Mouse (Mus musculus) skeletal muscle tissue, adult 2 months (tissue): Measurements from ENCODE around the gene Unc50.
A peak's percentile ranks its signal among the peaks of the same experiment; 100 is the strongest.

Source experiments
- DNase-seq: peaks from one replicate; pipeline ENCODE4 v3.0.0-alpha.2; 2012; ENCODE audit warnings: low read depth, low spot score

Unc50 gene

DNA sequence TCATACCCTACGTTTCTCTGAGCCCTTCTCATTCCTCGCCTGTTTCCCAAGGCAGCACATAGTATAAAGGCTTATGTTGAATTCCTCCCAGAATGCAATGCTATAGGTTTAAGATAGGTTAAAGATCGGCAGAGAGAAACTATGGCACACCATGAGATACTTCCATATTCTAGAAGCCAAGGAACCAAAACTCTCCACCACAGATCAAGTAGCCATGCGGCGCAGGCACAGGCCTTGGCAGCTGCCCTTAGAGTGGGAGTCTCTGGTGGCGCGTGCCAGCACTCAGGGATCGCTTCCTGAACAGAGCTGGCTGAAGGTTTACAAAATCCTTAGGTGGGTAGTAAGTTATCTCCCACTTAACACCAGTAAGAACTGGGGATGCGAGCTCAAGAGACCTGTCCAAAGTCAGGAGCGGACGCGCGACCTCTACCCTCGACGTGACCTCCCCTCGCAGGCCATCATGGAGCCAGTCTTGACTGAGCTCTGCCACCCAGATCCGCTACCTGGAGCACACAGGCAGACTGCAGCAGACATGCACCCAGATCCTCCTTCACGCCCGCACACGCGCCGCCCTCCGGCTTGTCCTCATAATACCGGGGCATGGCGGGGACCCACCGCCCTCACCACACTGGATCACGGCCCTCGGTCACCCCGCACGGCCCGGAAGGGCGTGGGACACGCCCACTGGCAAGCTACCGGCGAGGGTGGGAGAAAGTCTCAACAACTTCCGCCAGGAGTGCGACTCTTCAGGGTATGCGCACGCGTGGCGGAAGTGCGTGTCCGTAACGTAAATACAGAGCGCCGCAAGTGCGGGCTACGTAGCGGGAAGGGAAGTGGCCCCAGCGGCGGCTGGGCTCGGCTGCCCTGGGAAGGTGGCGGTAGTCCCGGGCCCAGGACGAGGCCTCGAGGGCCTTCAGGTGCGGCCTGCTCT lies at the start of gene Unc50, which contains the start of gene Coa5:
TSS of gene Unc50 (plus strand) at position 774 of the 931 bp plus-strand sequence.
TSS of gene Coa5 (minus strand) at position 738 of the 931 bp plus-strand sequence.
- DNase-seq: peak; percentile 96

DNA sequence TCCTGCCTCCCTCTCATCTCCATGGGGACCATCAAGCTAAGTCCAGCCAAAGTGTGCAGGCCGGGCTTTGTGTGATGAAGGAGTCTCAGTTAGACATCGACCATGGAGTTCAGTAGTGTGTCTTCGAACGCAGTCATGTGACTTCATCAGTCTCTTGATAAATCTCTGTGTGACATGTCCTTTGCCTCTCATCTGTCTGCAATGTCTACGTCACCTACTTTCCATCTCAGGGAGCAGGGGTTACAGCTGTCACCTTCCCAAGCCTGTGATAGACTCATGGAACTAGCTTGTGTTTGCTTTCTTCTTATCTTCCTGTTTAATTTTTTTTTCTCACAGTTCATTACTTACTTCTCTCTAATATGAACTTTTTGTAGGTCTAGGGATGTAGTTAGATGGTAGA lies 49.0 kb upstream of the Unc50 start:
- DNase-seq: no peak

DNA sequence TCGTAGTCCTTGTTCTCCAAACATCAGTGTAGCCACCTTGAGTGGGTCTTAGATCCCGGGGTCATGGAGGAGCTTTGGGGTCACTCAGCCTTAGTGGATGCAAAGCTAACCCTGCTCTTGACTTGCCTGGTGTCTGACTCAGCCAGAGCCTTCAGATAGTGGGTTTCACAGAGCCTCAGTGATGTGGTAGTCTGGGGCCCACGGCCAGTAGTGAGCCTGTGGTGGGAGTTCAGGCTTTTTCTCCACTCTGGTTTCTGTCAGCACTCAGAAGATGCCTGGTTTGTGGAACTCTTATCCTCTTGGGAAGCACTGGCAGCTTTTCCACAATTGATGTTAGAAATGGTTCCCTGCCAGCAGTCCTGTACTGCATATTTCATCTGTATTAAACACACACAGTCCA lies 45.6 kb upstream of the Unc50 start:
- no peak for DNase-seq

DNA sequence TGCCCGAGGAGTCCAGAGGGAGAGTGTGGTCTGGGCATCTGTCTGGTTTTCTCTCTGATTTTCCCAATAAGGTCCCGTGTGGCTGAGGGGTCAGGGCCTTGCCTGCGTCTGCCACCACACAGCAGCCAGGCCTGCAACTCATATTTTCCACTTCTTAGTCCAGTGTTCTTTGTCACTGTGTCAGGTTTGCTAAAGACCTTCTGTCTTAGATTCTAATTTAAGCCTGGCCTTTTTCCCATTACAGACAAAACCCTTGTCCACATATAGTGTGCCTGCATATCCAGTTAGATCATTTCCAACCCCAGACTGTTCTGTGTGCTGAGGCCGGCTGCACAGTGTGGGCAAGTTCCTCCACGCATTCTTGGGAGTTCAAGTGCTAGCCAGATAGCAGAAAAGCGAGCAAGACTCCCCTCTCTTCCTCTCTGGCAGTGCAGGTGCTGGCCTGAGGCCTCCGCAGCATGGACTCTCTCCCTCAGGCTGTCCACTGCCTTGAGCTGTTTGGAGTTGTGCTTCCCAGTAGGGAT lies 43.4 kb upstream of the Unc50 start:
- DNase-seq: no peak

DNA sequence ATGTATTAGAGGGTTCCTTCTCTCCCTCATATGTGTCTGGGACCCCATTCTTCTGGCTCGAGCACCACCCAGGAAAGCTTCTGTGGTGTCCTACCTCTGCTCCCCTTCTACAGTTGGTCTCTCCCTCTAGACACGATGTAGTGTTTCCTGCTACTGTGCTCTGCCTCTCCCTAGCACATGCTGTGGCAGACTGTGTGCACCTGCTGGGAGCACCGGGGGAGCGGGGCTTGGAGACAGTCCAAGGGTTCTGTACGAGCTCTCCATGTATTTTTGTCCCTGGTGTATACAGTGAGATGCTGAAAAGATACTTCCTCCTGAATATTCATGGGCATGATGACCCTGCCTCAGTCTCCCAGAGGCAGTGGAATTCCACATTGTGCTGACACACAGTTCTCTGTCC lies 36.8 kb upstream of the Unc50 start:
- DNase-seq: no peak

DNA sequence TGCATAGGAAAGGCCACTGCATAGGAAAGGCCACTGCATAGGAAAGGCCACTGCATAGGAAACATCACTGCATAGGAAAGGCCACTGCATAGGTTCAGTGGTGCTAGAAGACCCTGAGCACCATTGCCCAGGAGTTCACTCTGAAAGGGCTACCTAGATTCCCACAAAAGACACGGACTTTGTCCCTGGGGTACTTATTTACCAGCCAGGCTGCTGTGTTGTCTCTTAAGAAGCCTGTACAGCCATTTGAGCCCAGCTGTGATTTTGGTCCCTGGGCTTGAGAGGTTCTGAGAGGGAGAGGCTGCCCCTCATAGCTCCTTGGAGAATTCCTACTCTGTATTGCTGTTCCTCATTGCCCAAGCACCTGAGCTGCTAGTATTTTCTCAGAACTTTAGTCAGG lies 33.5 kb upstream of the Unc50 start:
- DNase-seq: no peak

DNA sequence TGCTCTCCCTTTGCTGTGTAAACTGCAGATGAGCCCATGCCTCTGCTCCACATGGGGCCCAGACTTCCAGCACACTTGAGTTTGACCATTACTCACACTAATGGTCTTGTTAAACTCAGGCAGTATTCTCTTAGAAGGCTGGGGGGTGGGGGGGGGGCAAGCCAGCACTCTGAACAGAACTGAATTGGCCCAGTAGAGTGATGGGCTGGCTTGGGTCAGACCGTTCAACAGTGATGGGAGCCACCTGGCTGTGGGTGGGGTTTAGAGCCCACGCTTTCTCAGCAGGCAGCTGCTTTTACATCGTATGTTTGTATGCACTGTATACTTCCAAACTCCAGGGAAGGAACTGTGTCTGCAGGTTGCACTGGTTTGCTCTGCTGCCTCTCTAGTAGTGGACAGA lies 31.0 kb upstream of the Unc50 start:
- no peak for DNase-seq

DNA sequence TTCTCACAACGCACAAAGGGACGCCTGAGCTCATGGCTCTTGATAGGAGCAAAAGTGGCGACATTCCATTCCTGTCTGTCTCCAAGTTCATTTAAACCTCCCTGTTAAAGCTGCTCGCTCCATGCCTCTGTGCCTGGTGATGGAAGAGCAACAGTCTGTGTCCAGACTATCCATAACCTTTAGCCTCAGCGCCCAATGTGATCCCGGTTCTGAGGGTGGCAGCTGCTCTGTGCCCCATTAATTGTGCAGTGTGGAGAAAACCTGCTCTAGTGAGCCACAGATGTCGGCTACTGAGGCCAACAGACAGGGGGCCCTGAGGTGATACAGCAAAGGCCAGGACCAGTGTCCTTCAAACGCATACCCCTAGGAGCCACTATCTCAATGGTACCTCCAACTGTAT lies 30.2 kb upstream of the Unc50 start:
- DNase-seq: no peak

DNA sequence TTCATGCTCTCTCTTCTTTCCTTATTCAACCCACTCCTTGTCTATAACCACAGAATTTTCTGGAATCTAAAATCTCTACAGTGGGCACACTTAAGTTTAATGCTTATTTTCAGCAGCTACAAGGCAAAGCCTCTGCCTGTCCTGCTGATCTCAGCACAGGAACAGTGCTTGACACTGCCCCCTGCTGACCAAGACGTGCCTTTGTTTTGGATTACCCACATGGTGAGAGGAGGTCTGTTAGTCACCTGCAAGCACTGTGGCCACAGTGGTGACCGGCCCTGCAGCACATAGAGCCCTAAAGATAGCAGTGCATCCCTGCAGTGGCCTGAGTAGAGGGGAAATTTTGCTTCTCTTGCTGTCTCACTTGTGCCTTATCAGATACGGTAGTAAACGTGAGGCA lies 28.3 kb upstream of the Unc50 start:
- peak; percentile 52 for DNase-seq

DNA sequence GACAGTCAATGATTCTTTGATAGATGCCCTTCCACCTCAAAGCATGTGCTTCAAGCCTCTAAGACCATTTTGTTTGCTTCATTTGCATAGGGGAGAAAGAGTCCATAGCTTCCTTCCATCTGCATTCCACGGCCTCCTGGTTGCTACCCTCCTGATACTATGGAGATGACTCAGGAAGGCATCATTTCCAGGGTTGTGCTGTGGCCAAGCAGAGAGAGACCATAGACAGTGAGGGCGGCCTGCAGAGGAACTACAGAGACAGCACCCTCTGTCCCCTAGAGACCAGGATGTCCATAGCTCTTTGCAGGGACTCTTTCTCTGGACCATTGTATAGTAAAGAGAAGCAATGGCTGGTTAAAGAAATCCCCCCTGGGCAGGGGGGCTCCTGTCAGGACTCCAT lies 24.8 kb upstream of the Unc50 start:
- DNase-seq: no peak

DNA sequence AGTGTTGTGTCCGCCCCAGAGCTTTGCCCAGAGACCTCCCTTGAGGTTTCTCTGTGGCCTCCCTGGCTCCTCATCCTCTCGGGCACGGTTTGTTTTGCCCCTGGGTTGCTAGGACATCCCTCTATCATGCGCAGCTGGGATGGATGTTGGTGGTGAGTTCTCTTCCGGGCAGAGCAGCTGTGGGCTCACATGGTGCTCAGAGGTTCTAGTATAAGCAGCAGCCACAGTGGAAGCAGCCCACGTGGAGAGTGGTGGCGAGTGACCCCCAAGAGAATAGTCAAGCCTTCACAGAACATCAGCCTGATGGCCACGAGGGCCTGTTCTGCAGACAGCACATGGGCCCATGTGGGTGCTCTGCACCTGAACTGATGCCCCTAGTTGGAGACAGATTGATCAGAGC lies 22.7 kb upstream of the Unc50 start:
- DNase-seq: no peak

DNA sequence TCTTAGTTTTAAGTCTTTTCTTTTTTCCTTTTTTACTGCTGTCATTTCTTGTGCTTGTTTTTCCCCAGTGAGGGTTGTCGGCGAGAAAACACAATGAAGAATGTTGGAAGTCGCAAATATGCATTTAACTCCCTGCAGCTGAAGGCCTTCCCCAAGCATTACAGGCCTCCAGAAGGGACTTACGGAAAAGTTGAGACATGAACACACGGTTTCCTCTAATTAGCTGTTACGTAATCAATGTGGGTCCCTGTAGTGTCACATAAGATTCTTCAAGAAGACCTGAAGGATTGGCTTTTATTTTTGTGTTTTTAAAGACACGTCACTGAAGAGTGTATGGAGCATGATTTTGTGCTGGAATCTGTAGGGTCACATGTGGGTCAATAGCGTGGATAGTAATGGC lies 21.9 kb upstream of the Unc50 start:
- DNase-seq: no peak

DNA sequence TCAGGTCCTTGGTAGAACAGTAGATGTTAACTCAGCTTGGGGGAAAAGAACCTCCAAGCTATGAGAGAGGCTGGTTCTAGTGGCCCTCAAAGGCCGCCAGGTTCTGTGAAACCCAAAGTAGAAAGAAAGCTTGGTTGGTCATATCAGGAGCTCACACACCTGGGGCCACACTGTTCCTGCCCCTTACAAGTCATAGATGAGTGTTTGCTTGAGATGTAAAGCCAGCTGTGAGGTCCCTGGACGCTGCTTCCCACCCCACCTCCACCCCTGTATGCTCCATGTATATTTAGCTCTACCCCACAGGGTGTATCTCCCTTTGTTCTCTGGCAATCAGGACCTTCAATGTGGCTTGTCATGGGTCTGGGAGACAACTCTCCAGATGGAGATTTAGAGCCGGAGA lies 21.3 kb upstream of the Unc50 start:
- DNase-seq: no peak

DNA sequence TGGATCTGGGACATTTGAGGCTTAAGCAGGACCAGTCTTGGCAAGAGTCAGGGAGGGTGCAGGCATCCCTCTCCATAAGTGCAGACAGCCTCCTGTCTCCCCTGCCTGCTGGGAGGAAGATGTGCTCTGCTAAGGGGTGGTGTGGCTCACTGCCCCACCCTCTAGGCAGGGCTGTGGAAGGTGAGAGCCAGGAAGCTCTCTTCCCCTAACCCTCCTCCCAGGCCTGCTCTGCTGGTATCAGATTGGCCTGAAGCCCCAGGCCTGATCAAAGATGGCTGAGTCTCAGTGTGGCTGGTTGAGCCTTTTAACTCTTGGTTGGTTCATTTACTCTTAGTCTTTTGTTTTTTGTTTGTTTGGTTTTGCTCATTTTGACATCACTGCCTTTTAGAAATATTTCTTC lies 20.3 kb upstream of the Unc50 start:
- DNase-seq: no peak

DNA sequence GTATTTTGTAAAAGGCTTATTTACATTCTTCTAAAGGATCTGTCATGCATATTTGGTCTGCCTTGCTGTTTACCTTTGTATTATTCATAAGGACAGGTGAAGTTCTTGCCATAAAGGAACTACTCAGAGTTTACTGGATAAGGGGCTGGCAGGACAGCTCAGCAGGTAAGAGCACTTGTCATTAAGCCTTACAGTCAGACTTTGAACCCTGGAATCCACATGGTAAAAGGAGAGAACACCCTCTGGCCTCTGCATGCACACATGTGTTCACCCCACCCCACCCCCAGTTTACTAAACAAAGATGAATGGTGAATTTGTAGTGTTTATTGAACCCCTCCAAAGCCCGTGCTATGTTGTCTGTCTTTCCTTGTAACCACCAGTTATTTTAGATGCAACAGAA lies 14.5 kb upstream of the Unc50 start:
- no peak for DNase-seq

DNA sequence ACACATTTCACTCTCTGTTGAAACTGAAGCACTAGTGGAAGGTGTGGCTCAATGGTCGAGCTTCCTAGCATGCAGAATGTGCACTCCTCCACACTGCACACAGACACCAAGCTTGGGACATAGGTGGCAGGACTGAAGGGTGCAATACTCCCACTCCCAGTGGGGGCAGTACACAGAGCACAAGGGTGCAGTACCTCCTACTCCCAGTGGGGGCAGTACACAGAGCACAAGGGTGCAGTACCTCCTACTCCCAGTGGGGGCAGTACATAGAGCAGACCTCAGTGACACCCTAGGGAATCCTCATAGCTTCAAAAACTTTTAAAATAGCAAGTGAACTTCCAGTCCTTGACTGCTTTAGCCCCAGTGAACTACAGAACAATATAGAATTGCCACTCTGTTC lies 10.5 kb upstream of the Unc50 start:
- DNase-seq: no peak

DNA sequence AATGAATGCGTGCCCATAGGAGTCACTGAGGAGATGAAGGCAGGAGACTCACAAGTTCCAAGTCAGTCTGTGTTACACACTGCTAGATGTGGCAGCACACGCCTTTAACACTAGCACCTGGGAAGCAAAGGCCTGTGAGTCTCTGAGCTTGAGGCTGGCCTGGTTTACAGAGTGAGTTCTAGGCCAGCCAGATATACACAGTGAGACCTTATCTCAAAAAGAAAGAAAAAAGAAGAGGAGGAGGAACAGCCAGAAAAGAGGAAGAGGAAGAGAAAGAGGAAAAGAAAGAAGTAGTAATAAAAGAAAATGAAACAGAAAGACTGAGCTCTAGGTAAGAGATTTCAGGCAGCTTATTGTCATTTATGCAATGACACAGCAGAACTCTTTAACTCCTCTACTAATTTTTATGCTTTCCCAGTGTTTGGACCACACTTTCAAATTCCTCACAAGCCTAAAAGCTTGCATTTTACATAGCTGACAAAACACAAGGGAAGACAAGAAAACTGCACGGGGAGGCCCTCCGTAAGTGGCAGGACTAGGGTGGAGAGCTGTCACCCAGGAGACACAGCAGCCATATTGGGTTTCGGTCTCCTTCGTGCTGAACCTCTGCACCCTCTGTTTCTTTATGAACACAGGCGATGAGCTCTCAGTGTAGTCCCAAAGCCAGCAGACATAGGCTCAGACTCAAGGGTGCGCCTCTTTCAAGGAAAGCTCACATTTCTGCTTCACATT lies 2.6 kb upstream of the Unc50 start:
- DNase-seq: no peak

DNA sequence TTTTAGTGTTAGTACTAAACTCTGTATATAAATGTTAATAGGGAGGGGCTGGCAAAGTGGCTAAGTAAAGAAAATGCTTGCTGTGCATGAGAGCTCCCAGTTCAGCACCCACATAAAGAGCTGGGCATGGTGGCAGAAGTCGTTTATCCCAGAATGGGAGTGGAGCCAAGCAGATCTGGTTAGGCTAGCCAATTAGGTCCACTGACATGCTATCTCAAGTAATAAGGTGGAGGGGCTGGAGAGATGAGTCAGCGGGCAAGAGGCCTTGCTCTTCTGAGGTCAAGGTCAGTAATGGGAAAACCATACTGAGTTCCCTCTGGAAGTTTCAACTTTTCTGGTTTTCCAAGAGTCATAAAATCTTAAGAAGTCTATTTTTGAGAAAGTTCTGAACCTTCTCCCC lies 1.0 kb upstream of the Unc50 start:
- peak; percentile 45 for DNase-seq

DNA sequence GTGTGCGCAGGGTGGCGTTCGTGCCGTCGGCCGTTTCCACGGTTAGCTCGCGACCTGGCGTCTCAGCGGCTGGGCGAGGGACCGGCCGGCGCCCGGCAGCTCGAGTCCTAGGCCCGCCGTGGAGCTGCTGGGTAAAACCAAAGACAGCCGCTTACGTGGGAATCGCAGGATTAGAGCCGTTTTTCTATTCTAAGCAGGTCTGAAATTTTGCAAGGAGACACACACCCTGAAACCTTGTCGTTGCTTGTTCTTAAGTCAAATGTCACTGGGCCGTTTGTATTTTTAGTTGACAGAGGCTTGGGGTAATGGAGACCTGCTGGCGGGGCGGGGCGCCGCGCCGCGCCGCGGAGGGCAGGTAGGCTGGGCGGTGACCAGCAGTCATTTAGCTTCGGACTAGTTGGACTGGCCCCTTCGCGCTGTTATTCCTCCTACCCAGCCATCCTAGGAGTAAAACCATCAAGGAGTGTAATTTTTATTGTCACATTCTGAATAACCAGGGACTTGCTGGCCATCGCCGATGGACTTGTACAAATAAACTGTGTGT lies 430 bp downstream of the Unc50 start:
- DNase-seq: no peak

DNA sequence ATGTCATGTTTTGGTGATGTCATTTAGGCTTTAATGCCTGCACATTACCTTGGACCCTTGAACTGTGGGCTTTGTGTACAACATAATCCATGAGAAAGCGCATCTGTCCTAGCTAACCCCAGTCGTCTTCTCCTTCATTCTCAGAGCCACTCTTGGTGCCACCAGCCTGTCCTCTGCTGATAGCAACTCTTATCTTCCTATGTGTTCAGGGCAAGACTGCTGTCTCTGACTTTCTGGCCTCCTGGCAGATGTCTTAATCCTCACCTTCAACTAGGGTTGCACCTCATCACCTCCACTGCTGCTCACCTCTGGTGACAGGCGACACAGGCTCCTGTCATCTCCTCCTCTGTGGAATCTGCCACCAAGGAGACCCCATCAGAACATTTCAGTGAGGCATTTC lies 6.5 kb downstream of the Unc50 start:
- DNase-seq: no peak

DNA sequence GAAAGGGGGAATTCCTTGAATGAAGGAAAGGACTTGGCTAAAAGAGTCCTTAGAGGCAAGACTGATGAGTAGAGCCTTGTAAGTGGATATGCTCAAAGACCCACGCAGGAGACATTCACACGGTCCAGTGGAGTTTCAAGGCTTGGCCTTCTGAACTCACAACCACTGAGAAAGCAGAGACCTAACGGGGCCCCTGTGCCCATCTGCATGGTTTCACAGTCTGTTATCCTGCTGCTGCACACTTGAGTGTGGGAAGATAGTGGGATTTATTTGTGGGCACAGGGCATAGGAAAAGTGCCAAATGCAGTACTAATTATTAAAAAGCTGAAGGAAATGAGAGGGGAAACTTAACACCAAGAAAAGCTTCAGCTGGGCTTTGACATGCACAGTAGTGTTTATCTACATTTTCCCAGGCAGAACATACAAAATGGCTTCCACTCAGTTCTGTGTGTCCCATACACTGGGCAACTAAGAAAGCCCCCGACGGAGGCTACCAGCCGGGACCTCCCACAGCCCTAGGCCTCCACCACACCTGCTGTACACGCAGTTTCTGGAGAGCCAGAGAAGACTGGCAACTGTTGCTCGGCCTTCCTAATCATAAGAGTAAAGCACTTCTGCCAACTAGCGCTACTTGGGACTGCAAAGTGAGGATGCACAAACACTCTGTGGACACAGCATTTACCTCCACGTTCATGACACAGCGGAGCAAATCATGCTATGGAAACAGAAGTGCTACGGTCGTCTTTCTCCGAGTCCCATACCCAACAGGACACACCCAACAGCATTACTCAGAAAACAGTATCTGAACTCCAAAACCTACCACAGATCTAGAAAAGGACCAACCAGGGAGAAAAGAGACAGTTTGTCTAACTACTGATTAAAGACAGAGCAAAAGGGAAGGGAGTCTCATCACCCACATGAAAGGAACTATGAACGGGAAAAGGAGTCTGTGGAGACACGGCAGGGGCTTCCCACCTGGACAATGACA lies 13.2 kb downstream of the Unc50 start:
- DNase-seq: no peak
